Mouse (Mus musculus) bone marrow, adult 2 months (tissue): ENCODE data around the gene Crocc. TPM values are rescaled to one million over a fixed set of nuclear protein-coding genes. Genes with fewer than 3 reads are reported as not detected.
A peak's percentile ranks its signal among the peaks of the same experiment; 100 is the strongest.

Experiments
- H3K27ac ChIP-seq: fragments of 200-500 bp; 2 replicates; pipeline ENCODE4 v1.5.1; 2012; ENCODE audit warnings: low read depth, mild to moderate bottlenecking, control low read depth, inconsistent platforms, low read length; ENCODE audit not compliant: control insufficient read depth, poor library complexity, insufficient read depth
- H3K4me1 ChIP-seq: fragments of 200-500 bp; 2 replicates; pipeline ENCODE4 v1.6.1; 2011; ENCODE audit warnings: low read length; ENCODE audit not compliant: control insufficient read depth, insufficient read depth
- H3K4me3 ChIP-seq: fragments of 200-500 bp; replicated peaks from 2 replicates; pipeline ENCODE3; 2011; ENCODE audit warnings: mild to moderate bottlenecking, low read depth, low read length, control low read depth; ENCODE audit not compliant: control insufficient read depth
- CTCF ChIP-seq: fragments of 200-500 bp; IDR thresholded peaks from 2 replicates; pipeline ENCODE4 v1.5.1; 2011; ENCODE audit warnings: low read length, control low read depth; ENCODE audit not compliant: control insufficient read depth, insufficient read depth
- POLR2A ChIP-seq: fragments of 200-500 bp; IDR thresholded peaks from 2 replicates; pipeline ENCODE4 v1.6.1; 2011; ENCODE audit warnings: low read depth, mild to moderate bottlenecking, control low read depth, low read length, borderline replicate concordance; ENCODE audit not compliant: control insufficient read depth
- WGBS: fragments of 180-500 bp; shearing (Covaris S2); methylation state at CpG from one replicate; pipeline ENCODE4 v1.1.7; 2018; 5-methylcytosine and 5-hydroxymethylcytosine counted together
- polyA plus RNA-seq: library from polyadenylated mRNA; stranded (reverse); fragments of >200 nt; gene quantifications from 2 replicates; pipeline ENCODE4 v1.2.4, GENCODE M21; 2011; ENCODE audit warnings: low replicate concordance; ENCODE audit not compliant: missing spikeins, insufficient read depth, insufficient read length

Gene Crocc
- 4.6 and 9.6 TPM in 2 replicates for polyA plus RNA-seq

DNA sequence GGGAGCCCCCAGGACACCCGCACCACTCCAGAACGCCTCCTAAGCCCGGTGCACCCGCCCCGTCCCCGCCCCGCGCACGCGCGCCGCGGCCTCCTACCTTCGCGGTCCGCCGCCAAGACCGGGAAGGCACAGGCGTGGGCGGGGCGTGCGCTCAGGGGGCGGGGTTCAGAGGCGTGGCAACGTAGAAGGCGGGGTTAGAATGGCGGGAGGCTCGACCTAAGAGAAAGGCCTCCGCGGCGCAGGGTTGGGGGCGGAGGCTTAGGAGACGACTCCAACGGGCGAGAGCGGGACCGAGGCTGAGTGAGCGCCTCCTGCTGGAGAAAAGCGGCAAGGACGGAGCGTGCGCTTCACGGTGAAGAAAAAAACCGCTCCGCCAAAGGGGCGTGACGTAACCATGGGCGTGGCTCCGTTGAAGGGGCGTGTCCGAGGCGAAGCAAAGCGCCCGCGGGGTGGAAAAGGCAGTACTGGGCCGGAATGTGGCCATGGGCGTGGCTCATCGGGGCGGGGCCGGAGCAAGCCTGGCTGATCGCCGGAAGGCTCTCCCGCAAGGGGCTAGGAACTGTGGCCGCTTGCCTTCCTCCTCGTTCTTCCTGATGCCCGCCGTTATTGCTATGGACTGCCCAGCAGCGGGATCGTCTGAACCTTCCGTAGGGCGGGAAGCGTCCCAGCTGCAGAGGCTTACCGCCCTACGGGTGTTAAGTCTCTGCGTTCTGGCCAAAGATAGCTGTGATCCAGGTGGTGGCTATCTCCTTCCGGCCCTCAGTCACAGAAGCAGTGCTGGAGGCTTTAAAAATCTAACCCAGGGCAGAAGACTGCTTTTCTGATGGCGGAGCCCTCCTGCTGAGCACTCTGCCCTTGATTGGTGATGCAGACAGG lies at the start of gene Crocc:
TSS of gene Crocc (minus strand) at position 125 of the 876 bp plus-strand sequence.
- Histone ChIP-seq H3K27ac (peak within 1 kb of the TSS; percentile 85), H3K4me1 (no peaks in the 10 kb centered on the region), H3K4me3 (peak within 1 kb of the TSS; percentile 77)
- under 1% methylated on average over 77 of the region's 77 CpGs for WGBS
- TF ChIP-seq POLR2A (peak; percentile 79; the same call in 1 of the 2 replicates), CTCF (peak; percentile 94)

DNA sequence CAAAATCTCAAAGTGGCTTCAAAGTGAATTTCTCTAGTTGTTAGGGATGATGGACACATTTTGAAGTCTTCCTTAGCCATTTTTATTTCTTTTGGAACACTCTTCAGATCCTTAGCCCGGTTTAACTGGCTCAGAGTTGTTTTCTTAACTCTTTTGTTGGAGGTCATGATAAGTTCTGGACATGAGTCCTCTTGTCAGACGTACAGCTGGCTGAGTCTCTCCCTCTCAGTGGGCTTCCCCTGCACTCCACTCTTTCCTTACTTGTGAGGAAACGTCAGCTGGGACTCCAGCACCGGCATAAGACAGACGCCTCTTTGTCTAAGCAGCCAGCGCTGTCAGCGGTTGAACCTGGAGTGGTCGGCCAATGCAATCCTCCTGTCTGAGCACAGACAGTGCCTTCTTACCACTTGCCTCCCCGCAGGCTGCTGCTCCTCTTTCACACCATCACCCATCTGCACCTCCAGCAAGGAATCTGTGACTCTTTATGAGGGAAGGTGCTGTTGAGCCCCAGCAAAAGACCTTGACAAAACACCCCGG lies 47.9 kb upstream of the Crocc start:
- TF ChIP-seq CTCF: no peak
- no peak for TF ChIP-seq POLR2A
- no peaks in the 10 kb centered on the region for H3K4me1 ChIP-seq
- H3K4me3 ChIP-seq: no peak overlapping the region
- H3K27ac ChIP-seq: no peak overlapping the region
- 62% methylated on average over 10 of the region's 10 CpGs for WGBS

DNA sequence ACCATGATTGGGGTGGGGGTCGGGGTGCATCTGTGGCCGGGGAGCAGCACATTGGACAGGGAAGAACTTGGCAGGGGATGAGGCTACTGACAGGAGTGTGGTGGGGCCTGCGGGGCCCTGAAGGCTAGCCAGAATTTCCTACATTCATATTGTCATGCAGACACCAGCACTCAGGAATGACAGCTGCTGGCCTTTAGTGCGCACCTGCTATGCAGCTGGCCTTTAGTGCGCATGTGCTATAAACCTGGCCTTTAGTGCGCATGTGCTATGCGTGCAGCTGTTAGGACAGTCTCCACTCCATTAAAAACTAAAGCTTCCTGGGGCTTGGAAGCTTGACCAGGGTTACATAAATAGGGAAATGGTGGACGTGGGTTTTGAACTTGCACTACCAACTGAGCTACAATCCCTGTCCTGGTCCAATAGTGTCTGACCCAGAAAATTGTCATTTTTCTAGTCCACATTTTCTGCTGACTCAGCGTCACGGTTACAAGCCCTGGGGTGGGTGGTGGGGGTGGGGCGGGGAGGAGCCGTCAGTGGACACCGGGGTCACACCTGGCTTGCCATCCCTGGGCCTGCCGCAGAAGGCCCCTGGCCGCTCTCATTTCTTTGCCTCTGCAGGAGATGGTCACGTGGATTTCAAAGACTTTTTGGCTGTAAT lies 46.3 kb upstream of the Crocc start:
- H3K4me1 ChIP-seq: no peaks in the 10 kb centered on the region
- WGBS: 80% methylated on average over 16 of the region's 16 CpGs
- no peak overlapping the region for H3K27ac ChIP-seq
- TF ChIP-seq CTCF (no peak), POLR2A (no peak)
- no peak overlapping the region for H3K4me3 ChIP-seq

DNA sequence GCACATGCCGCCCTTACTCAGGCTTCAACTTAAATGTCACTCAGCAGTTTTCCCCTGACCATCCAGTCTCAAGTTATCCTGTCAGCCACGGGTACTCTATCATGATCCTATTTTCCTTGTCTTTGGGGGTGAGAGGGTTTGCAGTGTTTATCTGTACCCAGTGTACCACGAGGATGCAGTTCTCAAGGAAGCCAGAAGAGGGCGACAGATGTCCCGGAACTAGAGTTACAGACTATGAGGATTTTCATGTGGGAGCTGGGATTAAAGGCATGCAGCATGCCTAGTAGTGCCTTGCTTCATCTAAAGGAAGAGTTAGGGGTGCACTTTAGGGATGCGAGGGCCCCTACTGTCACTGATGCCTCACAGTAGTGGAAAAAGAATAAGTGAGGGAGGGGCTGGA lies 41.5 kb upstream of the Crocc start:
- 73% methylated on average over 6 of the region's 6 CpGs for WGBS
- Histone ChIP-seq H3K4me3 (no peak overlapping the region), H3K27ac (no peak overlapping the region), H3K4me1 (no peaks in the 10 kb centered on the region)
- TF ChIP-seq CTCF: peak; percentile 50
- TF ChIP-seq POLR2A: no peak

DNA sequence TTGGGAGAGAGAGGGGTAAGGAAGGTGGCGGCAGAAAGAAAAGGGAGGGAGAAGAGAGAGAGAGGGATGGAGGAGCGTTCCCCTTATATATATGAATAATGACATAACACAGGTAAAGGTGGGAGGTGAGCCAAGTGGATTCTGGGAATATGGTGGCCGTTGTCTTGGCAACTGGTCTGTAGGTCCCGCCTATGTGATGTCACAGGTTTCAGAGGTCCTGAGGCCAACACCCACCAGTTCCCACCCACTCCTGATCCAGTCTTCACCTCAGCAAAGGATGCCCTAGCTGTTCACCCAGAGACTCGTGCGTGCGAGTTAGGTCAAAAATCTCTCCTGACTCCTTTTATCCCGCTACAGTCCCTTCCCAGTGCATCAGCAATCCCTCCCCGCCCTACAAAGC lies 40.9 kb upstream of the Crocc start:
- no peaks in the 10 kb centered on the region for H3K4me1 ChIP-seq
- H3K4me3 ChIP-seq: no peak overlapping the region
- WGBS: 92% methylated on average over 9 of the region's 9 CpGs
- TF ChIP-seq CTCF (no peak), POLR2A (no peak)
- no peak overlapping the region for H3K27ac ChIP-seq

DNA sequence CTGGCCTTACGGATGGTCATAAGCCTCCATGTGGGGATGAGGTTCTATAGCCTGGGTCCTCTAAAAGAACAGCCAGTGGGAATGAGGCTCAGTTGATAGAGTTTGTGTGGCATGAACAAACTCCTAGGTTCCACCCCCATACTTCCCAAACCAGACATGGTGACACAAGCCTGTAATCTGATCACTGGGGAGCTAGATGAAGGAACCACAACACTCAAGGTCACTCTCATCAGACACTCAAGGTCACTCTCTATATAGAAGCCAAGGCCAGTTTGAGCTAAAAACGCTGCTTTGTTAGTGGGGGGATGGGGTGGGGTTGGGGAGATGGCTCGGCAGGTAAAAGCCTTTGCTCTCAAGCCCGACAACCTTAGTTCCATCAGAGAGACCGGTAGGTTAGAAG lies 39.6 kb upstream of the Crocc start:
- WGBS: 80% methylated on average over 5 of the region's 5 CpGs
- no peak overlapping the region for H3K4me3 ChIP-seq
- no peak for TF ChIP-seq CTCF
- TF ChIP-seq POLR2A: no peak
- no peaks in the 10 kb centered on the region for H3K4me1 ChIP-seq
- H3K27ac ChIP-seq: no peak overlapping the region

DNA sequence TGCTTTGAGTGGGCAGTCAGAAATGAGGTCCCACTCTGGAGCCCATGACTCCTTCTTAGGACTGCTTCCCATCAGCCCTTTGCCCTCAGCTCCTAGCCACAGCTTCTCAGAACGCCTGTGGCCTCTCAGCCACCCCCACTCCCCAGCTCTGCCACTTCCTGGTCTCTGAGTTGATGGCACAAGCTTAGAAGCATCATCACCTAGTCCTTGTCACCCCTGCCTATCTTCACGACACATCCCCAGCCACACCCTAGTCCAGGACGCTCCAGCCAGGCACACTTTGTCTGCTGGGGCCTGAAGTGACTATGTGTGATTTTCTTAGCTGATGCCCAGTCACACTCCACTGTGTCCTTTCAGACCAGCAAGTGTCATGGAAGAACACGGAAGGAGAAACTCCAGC lies 38.6 kb upstream of the Crocc start:
- WGBS: 41% methylated on average over 4 of the region's 4 CpGs
- Histone ChIP-seq H3K4me1 (no peaks in the 10 kb centered on the region), H3K4me3 (no peak overlapping the region), H3K27ac (no peak overlapping the region)
- TF ChIP-seq CTCF (no peak), POLR2A (no peak)

DNA sequence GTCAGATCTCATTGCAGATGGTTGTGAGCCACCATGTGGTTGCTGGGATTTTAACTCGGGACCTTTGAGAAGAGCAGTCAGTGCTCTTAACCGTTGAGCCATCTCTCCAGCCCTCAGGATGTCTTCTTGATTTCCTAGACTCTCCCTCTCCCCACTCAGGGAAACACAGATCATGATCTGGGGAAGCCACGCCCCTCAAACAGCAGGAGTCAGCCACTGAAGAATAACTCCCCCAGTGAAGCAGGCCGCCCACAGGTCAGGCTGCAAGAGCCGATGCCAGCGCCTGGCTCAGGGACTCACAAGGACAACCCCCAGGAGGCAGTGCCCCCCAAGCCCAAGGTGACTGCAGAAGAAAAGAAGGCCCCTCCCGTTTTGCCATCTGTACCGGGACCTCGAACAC lies 36.4 kb upstream of the Crocc start:
- WGBS: 37% methylated on average over 9 of the region's 9 CpGs
- TF ChIP-seq POLR2A: no peak
- TF ChIP-seq CTCF: no peak
- Histone ChIP-seq H3K4me3 (no peak overlapping the region), H3K4me1 (no peaks in the 10 kb centered on the region), H3K27ac (no peak overlapping the region)
